Mouse (Mus musculus) kidney, embryonic 16.5 days (tissue): ENCODE results near the gene Ripk3. TPM values are rescaled to one million over a fixed set of nuclear protein-coding genes. Genes with fewer than 3 reads are reported as not detected.
A peak's percentile ranks its signal among the peaks of the same experiment; 100 is the strongest.
"Not testable (repeated sequence)": the region's sequence is repeated elsewhere in the genome, so short reads cannot be mapped to it uniquely, and the experiment has no call there.

ENCODE experiments used
- ATAC-seq: fragments of 200-750 bp; cut with Nextera tagmentation; 2 replicates; pipeline ENCODE4 v1.8.0; 2017; ENCODE audit warnings: moderate TSS enrichment; ENCODE audit not compliant: low FRiP score, low TSS enrichment
- H3K27ac ChIP-seq: fragments of 300-500 bp; sonication (generic); 2 replicates; pipeline ENCODE4 v1.5.1; 2014; ENCODE audit warnings: low read length
- H3K27me3 ChIP-seq: fragments of 300-500 bp; sonication (generic); 2 replicates; pipeline ENCODE4 v1.6.1; 2014; ENCODE audit warnings: low read length, control low read depth, mixed read lengths; ENCODE audit not compliant: insufficient read depth
- H3K36me3 ChIP-seq: fragments of 300-500 bp; sonication (generic); 2 replicates; pipeline ENCODE4 v1.6.1; 2014; ENCODE audit warnings: low read length, control low read depth, mixed read lengths; ENCODE audit not compliant: insufficient read depth
- H3K4me1 ChIP-seq: fragments of 300-500 bp; sonication (generic); 2 replicates; pipeline ENCODE4 v1.6.1; 2014; ENCODE audit warnings: low read length, control low read depth, mixed read lengths; ENCODE audit not compliant: insufficient read depth
- H3K4me2 ChIP-seq: fragments of 300-500 bp; sonication (generic); replicated peaks from 2 replicates; pipeline ENCODE4 v1.6.1; 2014; ENCODE audit warnings: low read depth, low read length
- H3K4me3 ChIP-seq: fragments of 300-500 bp; sonication (generic); 2 replicates; pipeline ENCODE4 v1.5.1; 2014; ENCODE audit warnings: mild to moderate bottlenecking, low read length
- H3K9ac ChIP-seq: fragments of 300-500 bp; sonication (generic); replicated peaks from 2 replicates; pipeline ENCODE4 v1.6.1; 2014; ENCODE audit warnings: low read length
- H3K9me3 ChIP-seq: fragments of 300-500 bp; sonication (generic); 2 replicates; pipeline ENCODE4 v1.6.1; 2016; ENCODE audit warnings: low read length, control low read depth
- WGBS: fragments of 180-500 bp; shearing (Covaris S2); extraction: QIAGEN DNeasy Blood & Tissue Kit; methylation state at CpG from one replicate; pipeline ENCODE4 v1.1.7; 2014; 5-methylcytosine and 5-hydroxymethylcytosine counted together
- polyA plus RNA-seq: library from polyadenylated mRNA; unstranded; fragments of >200 nt; fragmentation: Nextera tagmentation; extraction: Ambion mirVana; gene quantifications from 2 replicates; pipeline ENCODE4 v1.2.1, GENCODE M21; 2015

Gene Ripk3
- polyA plus RNA-seq, 1 experiment from 2014 or later: 39.3 TPM

DNA sequence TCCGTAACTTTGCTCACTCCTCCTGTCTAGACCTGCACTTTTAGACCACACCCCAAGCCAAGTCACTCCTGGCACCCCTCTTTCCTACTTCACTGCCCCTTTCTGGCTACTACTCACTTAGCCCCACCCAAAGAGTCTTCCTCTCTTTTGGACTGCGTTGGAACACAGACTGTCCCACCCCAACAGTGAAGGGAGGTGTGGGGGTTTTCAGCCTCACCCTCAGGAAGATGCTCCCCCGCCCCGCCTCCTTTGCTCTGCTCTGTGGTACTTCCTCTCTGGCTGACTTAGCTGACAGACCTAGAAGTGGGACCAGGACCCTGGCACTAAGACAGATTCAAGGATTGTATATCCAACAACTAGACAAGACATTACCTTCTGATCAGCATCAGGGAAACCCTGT lies 23.0 kb downstream of the Ripk3 start, which contains the start of gene Ltb4r1:
Gene Ltb4r1, plus strand, starts transcription at position 267 of the 400 bp plus-strand sequence.
- no peak within 1 kb of the TSS for H3K9ac ChIP-seq
- H3K4me1 ChIP-seq: peaks cover 22% of the 10 kb centered on the region
- H3K4me3 ChIP-seq: no peak within 1 kb of the TSS
- WGBS: 72% methylated on average over 4 of the region's 4 CpGs
- ATAC-seq: no peak
- H3K27ac ChIP-seq: no peak within 1 kb of the TSS
- no peaks in the 10 kb centered on the region for H3K36me3 ChIP-seq
- H3K27me3 ChIP-seq: peaks cover 43% of the 10 kb centered on the region
- no peaks in the 10 kb centered on the region for H3K9me3 ChIP-seq
- H3K4me2 ChIP-seq: no peak within 1 kb of the TSS

DNA sequence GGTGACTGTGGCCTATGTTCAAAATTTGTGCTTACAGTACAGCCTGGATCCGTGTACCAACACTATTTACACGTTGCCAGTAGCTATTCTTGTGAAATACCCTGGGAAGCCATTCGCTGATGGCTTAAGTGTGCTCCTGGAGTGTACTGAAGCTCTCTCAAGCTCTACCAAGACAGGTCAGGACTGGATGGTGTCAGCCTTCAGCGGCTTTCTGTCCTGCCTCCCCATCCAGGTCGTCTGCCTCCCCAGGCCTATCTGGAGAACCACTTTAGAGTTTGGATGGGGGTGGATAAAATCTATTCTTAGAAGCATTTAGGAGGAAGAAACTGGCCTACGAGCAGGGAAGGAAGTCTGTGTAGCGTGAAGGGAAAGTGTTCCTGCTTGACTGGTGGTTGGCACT lies 25.5 kb downstream of the Ripk3 start:
- H3K4me3 ChIP-seq: no peak overlapping the region; the same call in 1 of the 2 replicates
- no peak overlapping the region for H3K4me2 ChIP-seq
- whole genome bisulfite sequencing: 52% methylated on average over 7 of the region's 7 CpGs
- H3K9ac ChIP-seq: no peak overlapping the region
- H3K27ac ChIP-seq: peak overlapping the region; percentile 65
- H3K36me3 ChIP-seq: no peaks in the 10 kb centered on the region
- peaks cover 38% of the 10 kb centered on the region for H3K27me3 ChIP-seq
- H3K9me3 ChIP-seq: no peaks in the 10 kb centered on the region
- peaks cover 28% of the 10 kb centered on the region for H3K4me1 ChIP-seq
- no peak for ATAC-seq

DNA sequence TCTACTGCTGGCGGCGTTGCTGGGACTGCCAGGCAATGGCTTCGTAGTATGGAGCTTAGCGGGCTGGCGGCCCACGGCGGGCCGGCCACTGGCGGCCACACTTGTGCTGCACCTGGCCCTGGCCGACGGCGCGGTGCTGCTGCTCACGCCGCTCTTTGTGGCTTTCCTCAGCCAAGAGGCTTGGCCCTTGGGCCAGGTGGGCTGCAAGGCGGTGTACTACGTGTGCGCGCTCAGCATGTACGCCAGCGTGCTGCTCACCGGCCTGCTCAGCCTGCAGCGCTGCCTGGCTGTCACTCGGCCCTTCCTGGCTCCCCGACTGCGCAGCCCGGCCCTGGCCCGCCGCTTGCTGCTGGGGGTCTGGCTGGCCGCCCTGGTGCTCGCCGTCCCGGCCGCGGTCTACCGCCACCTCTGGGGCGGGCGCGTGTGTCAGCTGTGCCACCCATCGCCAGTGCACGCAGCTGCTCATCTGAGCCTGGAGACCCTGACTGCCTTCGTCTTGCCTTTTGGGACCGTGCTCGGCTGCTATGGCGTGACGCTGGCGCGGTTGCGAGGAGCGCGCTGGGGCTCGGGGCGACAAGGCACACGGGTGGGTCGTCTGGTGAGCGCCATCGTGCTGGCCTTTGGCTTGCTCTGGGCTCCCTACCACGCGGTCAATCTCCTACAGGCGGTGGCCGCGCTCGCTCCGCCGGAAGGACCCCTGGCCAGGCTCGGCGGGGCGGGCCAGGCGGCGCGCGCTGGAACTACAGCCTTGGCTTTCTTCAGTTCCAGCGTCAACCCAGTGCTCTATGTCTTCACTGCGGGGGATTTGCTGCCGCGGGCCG lies 26.5 kb downstream of the Ripk3 start:
- ATAC-seq: peak; percentile 53
- H3K27me3 ChIP-seq: peaks cover 35% of the 10 kb centered on the region
- WGBS: under 1% methylated on average over 77 of the region's 77 CpGs
- peak overlapping the region; percentile 60 for H3K4me3 ChIP-seq
- H3K4me1 ChIP-seq: peaks cover 24% of the 10 kb centered on the region
- H3K27ac ChIP-seq: peak overlapping the region; percentile 65
- H3K9me3 ChIP-seq: no peaks in the 10 kb centered on the region
- peak overlapping the region; percentile 83 for H3K9ac ChIP-seq
- H3K36me3 ChIP-seq: no peaks in the 10 kb centered on the region
- H3K4me2 ChIP-seq: peak overlapping the region; percentile 99

DNA sequence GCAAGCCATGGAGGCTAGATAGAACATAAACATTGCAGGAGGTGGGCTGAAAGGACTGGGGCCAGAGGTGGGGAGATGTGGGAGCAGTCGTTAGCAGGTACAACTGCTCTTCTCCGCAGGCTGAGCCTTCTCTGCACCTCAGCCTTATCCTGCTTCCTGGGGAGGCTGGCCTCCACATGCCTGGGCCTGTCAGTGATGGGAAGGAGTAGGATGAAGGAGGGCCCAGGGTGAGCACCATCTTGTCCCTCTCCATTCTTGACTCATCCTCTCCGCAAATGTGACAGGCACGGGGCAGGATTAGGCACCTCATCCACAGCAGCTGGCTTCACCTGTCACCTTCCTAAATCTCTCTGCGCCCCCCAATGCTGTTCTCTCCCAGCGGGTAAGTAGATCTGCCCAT lies 27.5 kb downstream of the Ripk3 start, which contains the start of gene Ltb4r2:
Gene Ltb4r2, plus strand, starts transcription at position 266 of the 400 bp plus-strand sequence.
- Histone ChIP-seq H3K9me3 (no peaks in the 10 kb centered on the region), H3K9ac (peak within 1 kb of the TSS; percentile 83), H3K4me1 (peaks cover 24% of the 10 kb centered on the region), H3K27ac (no peak within 1 kb of the TSS), H3K36me3 (peaks cover 1% of the 10 kb centered on the region; the same call in 1 of the 2 replicates), H3K27me3 (peaks cover 26% of the 10 kb centered on the region), H3K4me3 (peak within 1 kb of the TSS; percentile 60), H3K4me2 (peak within 1 kb of the TSS; percentile 99)
- WGBS: 82% methylated on average over 6 of the region's 6 CpGs
- no peak for ATAC-seq

DNA sequence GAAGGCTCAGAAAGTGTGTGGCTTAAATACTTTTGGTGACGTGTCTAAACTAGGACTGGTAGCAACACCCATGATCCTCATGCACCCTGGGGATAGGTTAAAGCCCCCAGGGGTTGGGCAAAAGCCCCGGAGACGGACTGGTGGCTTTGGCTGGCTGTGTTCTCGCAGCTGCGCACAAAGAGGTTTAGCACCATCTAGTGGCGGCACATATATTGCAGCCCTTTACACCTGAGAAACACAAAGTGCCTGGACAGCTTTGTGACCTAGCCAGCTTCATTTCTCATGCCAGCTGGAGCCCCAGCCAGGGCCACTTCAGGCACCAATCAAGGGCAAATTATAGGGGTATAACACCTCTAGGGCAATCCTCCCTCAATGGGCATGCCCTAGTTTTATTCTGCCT lies 28.5 kb downstream of the Ripk3 start:
- Histone ChIP-seq H3K4me2 (peak overlapping the region; percentile 48), H3K9ac (peak overlapping the region; percentile 56), H3K4me3 (peak overlapping the region; percentile 27), H3K4me1 (peaks cover 24% of the 10 kb centered on the region), H3K36me3 (peaks cover 11% of the 10 kb centered on the region), H3K27me3 (peaks cover 19% of the 10 kb centered on the region)
- WGBS: 2% methylated on average over 5 of the region's 6 CpGs
- ATAC-seq: peak; percentile 10
- not testable (repeated sequence) for H3K9me3 ChIP-seq, H3K27ac ChIP-seq

DNA sequence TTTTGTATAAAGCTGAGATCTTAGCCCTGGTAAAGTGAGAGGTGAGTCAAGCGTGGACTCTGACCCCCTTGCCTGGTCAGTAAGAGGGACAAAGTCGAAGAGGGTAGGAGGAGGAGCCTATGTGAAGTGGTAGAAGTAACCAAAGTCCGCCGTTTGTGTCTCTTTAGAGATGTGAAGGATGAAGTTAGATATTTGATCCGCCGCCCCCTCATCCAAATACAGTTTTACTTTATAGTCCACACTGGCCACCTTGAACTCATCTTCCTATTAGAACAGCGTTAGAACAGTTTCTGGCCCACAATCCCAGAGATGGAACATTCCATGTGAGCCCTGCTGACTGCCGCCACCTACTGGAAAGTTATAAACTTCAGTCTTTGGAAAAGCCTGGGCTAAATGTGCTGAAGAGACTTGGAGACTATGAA lies 30.3 kb downstream of the Ripk3 start, which contains the start of gene Cideb:
Gene Cideb, minus strand, starts transcription at position 96 of the 422 bp plus-strand sequence.
- WGBS: 13% methylated on average over 8 of the region's 8 CpGs
- Histone ChIP-seq H3K4me3 (peak within 1 kb of the TSS; percentile 16), H3K27ac (peak within 1 kb of the TSS; percentile 69; the same call in 1 of the 2 replicates), H3K4me2 (peak within 1 kb of the TSS; percentile 36), H3K36me3 (peaks cover 29% of the 10 kb centered on the region), H3K27me3 (peaks cover 9% of the 10 kb centered on the region), H3K9me3 (no peaks in the 10 kb centered on the region), H3K9ac (peak within 1 kb of the TSS; percentile 34), H3K4me1 (peaks cover 24% of the 10 kb centered on the region)
- peak; percentile 61 for ATAC-seq

DNA sequence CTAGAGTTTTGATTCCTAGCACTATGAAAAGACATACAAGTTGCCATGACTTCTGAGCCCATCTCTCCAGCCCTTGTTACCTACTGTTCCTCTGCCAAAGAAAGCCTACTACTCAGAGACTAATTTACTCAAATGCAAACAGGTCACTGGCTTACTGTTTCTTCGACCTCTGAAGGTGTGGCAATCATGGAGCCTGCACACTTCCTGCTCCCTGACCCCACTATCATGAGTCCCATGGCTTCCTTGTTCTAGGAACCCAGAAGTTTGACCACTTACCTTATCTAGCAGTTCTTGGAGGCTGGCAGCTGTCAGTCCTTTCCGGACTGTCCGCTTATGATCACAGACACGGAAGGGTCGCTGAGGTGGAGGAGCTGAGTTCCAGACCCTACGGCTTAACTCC lies 31.1 kb downstream of the Ripk3 start:
- peak overlapping the region; percentile 27 for H3K4me2 ChIP-seq

DNA sequence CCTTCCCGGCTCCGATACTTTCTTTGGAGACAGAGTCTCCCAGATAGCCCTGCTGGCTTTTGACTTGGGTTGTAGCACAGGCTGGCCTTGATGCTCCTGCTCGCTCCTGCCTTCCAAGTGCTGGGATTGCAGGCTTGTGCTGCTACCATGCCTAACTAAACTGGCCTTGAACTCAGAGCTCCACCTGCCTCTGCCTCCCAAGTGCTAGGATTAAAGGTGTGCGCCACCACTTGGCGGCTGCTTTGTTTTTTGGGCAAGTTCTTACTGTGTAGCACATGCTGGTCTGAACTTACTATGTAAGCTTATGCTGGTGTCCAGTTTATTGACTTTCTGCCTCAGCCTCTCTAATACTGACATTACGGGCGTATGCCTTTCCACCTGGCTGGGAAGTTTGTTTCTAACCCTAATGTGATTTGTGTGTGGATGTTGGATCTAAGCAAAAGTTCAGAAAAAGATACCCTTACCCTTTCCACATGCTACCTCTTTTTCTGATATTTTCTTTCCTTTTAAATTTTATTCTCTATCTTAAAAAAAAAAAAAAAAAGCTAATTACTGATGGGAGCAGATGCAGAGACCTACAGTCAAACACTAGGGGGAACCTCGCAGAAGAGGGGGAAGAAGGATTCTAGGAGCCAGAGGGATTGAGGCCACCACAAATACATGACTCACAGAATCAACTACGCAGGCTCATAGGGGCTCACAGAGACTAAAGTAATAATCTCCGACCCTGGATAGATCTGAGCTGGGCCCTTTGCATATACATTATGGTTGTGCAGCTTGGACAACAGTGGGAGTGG lies 41.4 kb downstream of the Ripk3 start:
- Histone ChIP-seq H3K9me3 (no peaks in the 10 kb centered on the region), H3K27me3 (no peaks in the 10 kb centered on the region), H3K4me3 (no peak overlapping the region), H3K27ac (no peak overlapping the region), H3K4me1 (peaks cover 29% of the 10 kb centered on the region), H3K4me2 (peak overlapping the region; percentile 98), H3K36me3 (peaks cover 31% of the 10 kb centered on the region), H3K9ac (no peak overlapping the region)
- WGBS: 93% methylated on average over 10 of the region's 10 CpGs
- no peak for ATAC-seq

More for the DNA sequence above, 31.1 kb downstream of the Ripk3 start:
- Histone ChIP-seq H3K27me3 (peaks cover 9% of the 10 kb centered on the region), H3K4me3 (peak overlapping the region; percentile 9; the same call in 1 of the 2 replicates), H3K9me3 (no peaks in the 10 kb centered on the region), H3K36me3 (peaks cover 37% of the 10 kb centered on the region), H3K27ac (peak overlapping the region; percentile 36; the same call in 1 of the 2 replicates), H3K9ac (peak overlapping the region; percentile 34), H3K4me1 (peaks cover 17% of the 10 kb centered on the region)
- ATAC-seq: no peak
- WGBS: 86% methylated on average over 6 of the region's 6 CpGs

DNA sequence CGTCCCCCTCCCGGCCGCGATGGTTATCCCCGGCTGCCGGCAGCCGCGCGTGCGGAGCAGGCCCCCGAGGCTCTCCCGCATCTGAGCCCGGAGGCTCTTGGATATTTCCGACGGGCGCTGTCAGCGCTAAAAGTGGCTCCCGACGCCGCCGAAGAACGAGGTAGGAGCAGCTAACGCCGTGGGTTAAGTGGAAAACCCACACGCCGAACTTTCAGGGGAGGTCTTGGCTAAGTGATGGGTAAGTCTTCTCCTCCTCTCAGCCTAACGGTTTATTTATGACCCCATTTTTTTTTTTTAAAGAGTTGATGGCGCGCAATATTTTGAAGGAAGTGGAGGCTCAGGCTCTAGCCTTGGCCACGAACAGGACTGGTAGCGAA lies 42.8 kb downstream of the Ripk3 start:
- peak overlapping the region; percentile 98 for H3K4me2 ChIP-seq
- no peaks in the 10 kb centered on the region for H3K27me3 ChIP-seq
- H3K4me1 ChIP-seq: peaks cover 29% of the 10 kb centered on the region
- peak overlapping the region; percentile 81 for H3K9ac ChIP-seq
- no peaks in the 10 kb centered on the region for H3K9me3 ChIP-seq
- H3K36me3 ChIP-seq: peaks cover 17% of the 10 kb centered on the region
- H3K27ac ChIP-seq: peak overlapping the region; percentile 41; the same call in 1 of the 2 replicates
- no peak for ATAC-seq
- peak overlapping the region; percentile 90 for H3K4me3 ChIP-seq
- WGBS: under 1% methylated on average over 31 of the region's 31 CpGs
